Mouse (Mus musculus): ENCODE data around the gene Rgs7.

GRCm38 (mm10) chr1:175184736-175185135, 307.6 kb downstream of the Rgs7 start:
- no peak for TF ChIP-seq CTCF (IDR thresholded peaks at IDR 0.05; ENCODE audit: low read depth)
- no peak for TF ChIP-seq EP300 (optimal IDR thresholded peaks at IDR 0.05)

All from stomach, postnatal 0 days (tissue).